Mouse (Mus musculus) erythroblast, embryonic 14.5 days (primary cell): ENCODE measurements around the gene Ddt.

Source experiments
- GATA1 ChIP-seq: IDR thresholded peaks from 2 replicates; pipeline ENCODE4 v1.6.1; 2012; ENCODE audit warnings: low read length, inconsistent platforms, mixed read lengths
- TAL1 ChIP-seq: IDR thresholded peaks from 3 replicates; pipeline ENCODE4 v1.6.1; 2012; ENCODE audit warnings: low read length, inconsistent platforms, mixed read lengths

DNA sequence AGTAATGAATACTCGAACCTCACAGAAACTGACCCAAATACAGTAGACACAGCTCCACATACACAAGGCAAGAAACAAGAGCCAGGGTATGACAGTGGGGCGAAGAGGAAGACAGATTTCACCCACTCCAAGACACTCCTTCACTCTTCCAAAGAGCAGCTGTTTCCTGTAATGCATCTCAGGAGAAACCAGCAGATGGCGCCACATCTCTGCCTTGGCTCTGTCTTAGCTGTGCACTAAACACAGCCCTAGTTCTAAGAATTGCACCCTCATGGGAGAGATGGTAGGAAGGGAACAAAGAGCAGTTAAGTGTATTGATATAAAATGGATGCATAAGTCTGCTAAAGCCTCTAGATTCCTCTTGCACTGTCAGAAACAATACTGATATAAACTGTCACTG lies 29.2 kb downstream of the Ddt start:
- TF ChIP-seq GATA1 (no peak), TAL1 (no peak)
